Mouse (Mus musculus) erythroblast, embryonic 14.5 days (primary cell): ENCODE results near the gene Gab2. TPM values are rescaled to one million over a fixed set of nuclear protein-coding genes. Genes with fewer than 3 reads are reported as not detected.
"Not testable (repeated sequence)": the region's sequence is repeated elsewhere in the genome, so short reads cannot be mapped to it uniquely, and the experiment has no call there.

Experiments used
- H3K27me3 ChIP-seq: 2 replicates; pipeline ENCODE4 v1.6.1; 2012; ENCODE audit warnings: inconsistent platforms; ENCODE audit not compliant: control insufficient read depth
- H3K36me3 ChIP-seq: 2 replicates; pipeline ENCODE4 v1.6.1; 2012; ENCODE audit warnings: mild to moderate bottlenecking, inconsistent platforms; ENCODE audit not compliant: control insufficient read depth
- H3K4me1 ChIP-seq: 2 replicates; pipeline ENCODE4 v1.6.1; 2012; ENCODE audit warnings: inconsistent platforms; ENCODE audit not compliant: control insufficient read depth
- H3K4me3 ChIP-seq: replicated peaks from 2 replicates; pipeline ENCODE3; 2012; ENCODE audit warnings: moderate library complexity, mild to moderate bottlenecking, inconsistent platforms
- H3K9me3 ChIP-seq: 2 replicates; pipeline ENCODE4 v1.6.1; 2012; ENCODE audit warnings: low read length, inconsistent platforms, mixed read lengths; ENCODE audit not compliant: control insufficient read depth
- GATA1 ChIP-seq: IDR thresholded peaks from 2 replicates; pipeline ENCODE4 v1.6.1; 2012; ENCODE audit warnings: low read length, inconsistent platforms, mixed read lengths
- TAL1 ChIP-seq: IDR thresholded peaks from 3 replicates; pipeline ENCODE4 v1.6.1; 2012; ENCODE audit warnings: low read length, inconsistent platforms, mixed read lengths
- polyA plus RNA-seq: library from polyadenylated mRNA; stranded (reverse); fragments of >175 nt; gene quantifications from 2 replicates; pipeline ENCODE4 v1.2.3, GENCODE M21; 2012

Gab2 gene
- polyA plus RNA-seq, 1 experiment = 0.03 TPM

GRCm38 (mm10) chr7:97210064-97210685 lies 128.8 kb downstream of the Gab2 start:
- TF ChIP-seq TAL1 (no peak), GATA1 (no peak)
- Histone ChIP-seq H3K4me1 (peaks cover 49% of the 10 kb centered on the region), H3K9me3 (no peaks in the 10 kb centered on the region), H3K27me3 (no peaks in the 10 kb centered on the region), H3K36me3 (no peaks in the 10 kb centered on the region), H3K4me3 (no peak overlapping the region)

- Histone ChIP-seq H3K4me1 (peaks cover 44% of the 10 kb centered on the region), H3K27me3 (no peaks in the 10 kb centered on the region), H3K36me3 (no peaks in the 10 kb centered on the region), H3K9me3 (no peaks in the 10 kb centered on the region), H3K4me3 (no peak overlapping the region)
- TF ChIP-seq GATA1 = no peak
- TF ChIP-seq TAL1 = no peak
These were observed 129.7 kb downstream of the Gab2 start for GRCm38 (mm10) chr7:97211117-97211516.

- TF ChIP-seq TAL1 (no peak), GATA1 (no peak)
- Histone ChIP-seq H3K36me3 (no peaks in the 10 kb centered on the region), H3K27me3 (no peaks in the 10 kb centered on the region), H3K4me3 (no peak overlapping the region), H3K4me1 (no peaks in the 10 kb centered on the region; the same call in 1 of the 2 replicates), H3K9me3 (no peaks in the 10 kb centered on the region)
These were observed 142.4 kb downstream of the Gab2 start for GRCm38 (mm10) chr7:97223836-97224235.

- H3K27me3 ChIP-seq = no peaks in the 10 kb centered on the region
- no peaks in the 10 kb centered on the region; the same call in 1 of the 2 replicates for H3K4me1 ChIP-seq
- no peak for TF ChIP-seq GATA1
- no peak for TF ChIP-seq TAL1
- H3K9me3 ChIP-seq = no peaks in the 10 kb centered on the region
- H3K4me3 ChIP-seq = no peak overlapping the region
- H3K36me3 ChIP-seq = no peaks in the 10 kb centered on the region
These were observed 164.0 kb downstream of the Gab2 start for GRCm38 (mm10) chr7:97245261-97245949.

GRCm38 (mm10) chr7:97245950-97246578 lies 164.7 kb downstream of the Gab2 start:
- not testable (repeated sequence) for H3K9me3 ChIP-seq, H3K36me3 ChIP-seq, H3K27me3 ChIP-seq, H3K4me1 ChIP-seq, H3K4me3 ChIP-seq

GRCm38 (mm10) chr7:97247661-97248060 lies 166.3 kb downstream of the Gab2 start:
- peaks cover 3% of the 10 kb centered on the region; the same call in 1 of the 2 replicates for H3K4me1 ChIP-seq
- H3K27me3 ChIP-seq = no peaks in the 10 kb centered on the region
- H3K9me3 ChIP-seq = no peaks in the 10 kb centered on the region
- H3K36me3 ChIP-seq = no peaks in the 10 kb centered on the region
- no peak for TF ChIP-seq TAL1
- no peak for TF ChIP-seq GATA1
- H3K4me3 ChIP-seq = no peak overlapping the region

- no peak for TF ChIP-seq TAL1
- no peak for TF ChIP-seq GATA1
- Histone ChIP-seq H3K4me3 (no peak overlapping the region), H3K4me1 (peaks cover 3% of the 10 kb centered on the region; the same call in 1 of the 2 replicates)
These were observed 166.8 kb downstream of the Gab2 start for GRCm38 (mm10) chr7:97248136-97248535.

GRCm38 (mm10) chr7:97251638-97252037 lies 170.3 kb downstream of the Gab2 start:
- no peaks in the 10 kb centered on the region for H3K9me3 ChIP-seq
- TF ChIP-seq TAL1 = no peak
- TF ChIP-seq GATA1 = no peak

More at GRCm38 (mm10) chr7:97248136-97248535, 166.8 kb downstream of the Gab2 start:
- H3K9me3 ChIP-seq = no peaks in the 10 kb centered on the region
- no peaks in the 10 kb centered on the region for H3K36me3 ChIP-seq
- H3K27me3 ChIP-seq = no peaks in the 10 kb centered on the region

GRCm38 (mm10) chr7:97262541-97262940 lies 181.2 kb downstream of the Gab2 start:
- Histone ChIP-seq H3K36me3 (no peaks in the 10 kb centered on the region), H3K4me1 (no peaks in the 10 kb centered on the region), H3K4me3 (no peak overlapping the region), H3K27me3 (no peaks in the 10 kb centered on the region), H3K9me3 (no peaks in the 10 kb centered on the region)
- TF ChIP-seq GATA1 = no peak
- TF ChIP-seq TAL1 = no peak

More at GRCm38 (mm10) chr7:97251638-97252037, 170.3 kb downstream of the Gab2 start:
- Histone ChIP-seq H3K36me3 (no peaks in the 10 kb centered on the region), H3K4me3 (no peak overlapping the region), H3K27me3 (no peaks in the 10 kb centered on the region), H3K4me1 (peaks cover 3% of the 10 kb centered on the region; the same call in 1 of the 2 replicates)
